Mouse (Mus musculus): ENCODE results near the gene Nos2. TPM values are rescaled to one million over a fixed set of nuclear protein-coding genes. Genes with fewer than 3 reads are reported as not detected.
A peak's percentile ranks its signal among the peaks of the same experiment; 100 is the strongest.

Nos2 gene
- total RNA-seq, 1 experiment from 2014 or later: 2.8 TPM

- DNase-seq: no peak
Observed at GRCm38 (mm10) chr11:78959367-78959766, 38.8 kb downstream of the Nos2 start.

- peak; percentile 44 for DNase-seq
Observed at GRCm38 (mm10) chr11:78959841-78960520, 39.4 kb downstream of the Nos2 start.

GRCm38 (mm10) chr11:78961221-78961620, 40.6 kb downstream of the Nos2 start:
- DNase-seq: no peak

- DNase-seq: peak; percentile 74
Observed at GRCm38 (mm10) chr11:78967371-78967770, 46.8 kb downstream of the Nos2 start.

- DNase-seq: peak; percentile 17
Observed at GRCm38 (mm10) chr11:78968121-78968520, 47.5 kb downstream of the Nos2 start.

- DNase-seq: no peak
Observed at GRCm38 (mm10) chr11:78971096-78971495, 50.5 kb downstream of the Nos2 start.

- no peak for DNase-seq
Observed at GRCm38 (mm10) chr11:78971746-78972145, 51.2 kb downstream of the Nos2 start.

GRCm38 (mm10) chr11:78972328-78972727, 51.7 kb downstream of the Nos2 start:
- no peak for DNase-seq

- DNase-seq: no peak
Observed at GRCm38 (mm10) chr11:78972811-78973351, 52.3 kb downstream of the Nos2 start.

- DNase-seq: peak; percentile 74
Observed at GRCm38 (mm10) chr11:78973381-78974150, 53.0 kb downstream of the Nos2 start.

- no peak for DNase-seq
Observed at GRCm38 (mm10) chr11:78976731-78977510, 56.3 kb downstream of the Nos2 start.

GRCm38 (mm10) chr11:78978176-78979019, 57.8 kb downstream of the Nos2 start:
- no peak for DNase-seq

GRCm38 (mm10) chr11:78980083-78980634, 59.6 kb downstream of the Nos2 start:
- no peak for DNase-seq

GRCm38 (mm10) chr11:78982042-78982441, 61.5 kb downstream of the Nos2 start:
- DNase-seq: no peak

- no peak for DNase-seq
Observed at GRCm38 (mm10) chr11:78982513-78983291, 62.1 kb downstream of the Nos2 start.

GRCm38 (mm10) chr11:78983539-78983938, 63.0 kb downstream of the Nos2 start:
- DNase-seq: no peak

- DNase-seq: peak; percentile 75
Observed at GRCm38 (mm10) chr11:78984483-78985177, 64.0 kb downstream of the Nos2 start, which contains the start of gene Lgals9. Gene Lgals9, minus strand, starts transcription at chr11:78984946.

- no peak for DNase-seq
Observed at GRCm38 (mm10) chr11:78985505-78985904, 64.9 kb downstream of the Nos2 start.

- DNase-seq: no peak
Observed at GRCm38 (mm10) chr11:78986311-78987002, 65.9 kb downstream of the Nos2 start.

Data from adrenal gland, postnatal 14 days (tissue).